Mouse (Mus musculus) midbrain, embryonic 11.5 days (tissue): Measurements from ENCODE around the gene Pop7. TPM values are rescaled to one million over a fixed set of nuclear protein-coding genes. Genes with fewer than 3 reads are reported as not detected.

Experiments used
- ATAC-seq: fragments of 200-750 bp; cut with Nextera tagmentation; 2 replicates; pipeline ENCODE4 v1.8.0; 2017; ENCODE audit warnings: moderate TSS enrichment, moderate library complexity; ENCODE audit not compliant: low FRiP score
- DNase-seq: peaks from one replicate; pipeline ENCODE4 v3.0.0; 2015; ENCODE audit warnings: low spot score; ENCODE audit errors: missing footprints
- H3K27ac ChIP-seq: fragments of 300-500 bp; sonication (generic); 2 replicates; pipeline ENCODE4 v1.5.1; 2014; ENCODE audit warnings: low read depth, low read length
- H3K27me3 ChIP-seq: fragments of 300-500 bp; sonication (generic); 2 replicates; pipeline ENCODE4 v1.6.1; 2014; ENCODE audit warnings: mild to moderate bottlenecking, low read length, moderate library complexity, mixed read lengths; ENCODE audit not compliant: control insufficient read depth, insufficient read depth
- H3K36me3 ChIP-seq: fragments of 300-500 bp; sonication (generic); 2 replicates; pipeline ENCODE4 v1.6.1; 2014; ENCODE audit warnings: mild to moderate bottlenecking, low read length, moderate library complexity, mixed read lengths; ENCODE audit not compliant: control insufficient read depth, insufficient read depth
- H3K4me1 ChIP-seq: fragments of 300-500 bp; sonication (generic); 2 replicates; pipeline ENCODE4 v1.6.1; 2014; ENCODE audit warnings: low read length; ENCODE audit not compliant: control insufficient read depth, insufficient read depth
- H3K4me2 ChIP-seq: fragments of 300-500 bp; sonication (generic); 2 replicates; pipeline ENCODE4 v1.6.1; 2014; ENCODE audit warnings: mild to moderate bottlenecking, moderate library complexity
- H3K4me3 ChIP-seq: fragments of 300-500 bp; sonication (generic); 2 replicates; pipeline ENCODE4 v1.5.1; 2014; ENCODE audit warnings: low read depth, low read length
- H3K9ac ChIP-seq: fragments of 300-500 bp; sonication (generic); 2 replicates; pipeline ENCODE4 v1.6.1; 2014; ENCODE audit warnings: low read length
- H3K9me3 ChIP-seq: fragments of 300-500 bp; sonication (generic); 2 replicates; pipeline ENCODE4 v1.6.1; 2016; ENCODE audit warnings: low read length; ENCODE audit not compliant: control insufficient read depth
- WGBS: fragments of 180-500 bp; shearing (Covaris S2); extraction: QIAGEN DNeasy Blood & Tissue Kit; methylation state at CpG from one replicate; pipeline ENCODE4 v1.1.7; 2014; 5-methylcytosine and 5-hydroxymethylcytosine counted together
- polyA plus RNA-seq: library from polyadenylated mRNA; unstranded; fragments of >200 nt; fragmentation: Nextera tagmentation; extraction: Ambion mirVana; gene quantifications from 2 replicates; pipeline ENCODE4 v1.2.1, GENCODE M21; 2014

Pop7 gene
- polyA plus RNA-seq, 1 experiment from 2014 or later: 54.8 TPM

DNA sequence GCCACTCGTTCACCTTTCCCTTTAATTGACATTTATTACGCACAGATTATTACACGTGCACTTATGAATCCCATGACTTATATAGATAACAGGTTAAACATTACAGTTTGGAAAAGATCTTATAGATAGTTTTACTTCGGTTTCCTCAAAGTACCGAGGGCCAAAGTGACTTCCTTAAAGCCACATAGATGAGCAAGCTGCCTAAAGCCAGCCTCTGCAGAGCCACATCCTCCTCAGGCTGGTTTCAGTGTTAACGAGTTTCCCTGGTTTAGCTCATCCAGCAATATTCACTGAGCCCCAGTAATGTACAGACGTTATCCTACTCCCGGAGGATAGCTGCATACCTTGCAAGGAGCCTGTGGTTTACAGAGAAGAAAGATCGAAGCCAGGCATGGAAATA lies 33.0 kb upstream of the Pop7 start:
- ATAC-seq: no peak
- 84% methylated on average over 9 of the region's 9 CpGs for WGBS

DNA sequence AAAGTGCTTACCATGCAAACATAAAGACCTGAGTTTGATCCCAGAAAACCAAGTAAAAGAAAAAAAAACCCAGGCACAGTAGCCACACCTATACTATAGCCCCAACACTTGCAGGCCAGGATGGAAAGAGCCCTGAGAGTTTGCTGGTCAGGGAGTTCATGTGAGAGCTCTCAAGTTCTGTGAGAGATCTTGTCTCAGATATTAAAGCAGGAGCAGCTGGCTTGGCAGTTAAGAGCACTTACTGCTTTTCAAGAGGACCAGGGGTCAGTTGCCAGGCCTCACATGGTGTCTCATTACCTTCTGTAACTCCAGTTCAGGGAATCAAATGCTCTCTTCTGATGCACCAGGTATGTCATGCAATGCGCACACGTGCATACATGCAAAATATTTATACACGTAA lies 32.4 kb upstream of the Pop7 start:
- H3K4me3 ChIP-seq: no peak overlapping the region
- no peak for DNase-seq
- H3K4me1 ChIP-seq: peaks cover 7% of the 10 kb centered on the region
- H3K4me2 ChIP-seq: no peak overlapping the region
- no peaks in the 10 kb centered on the region for H3K27me3 ChIP-seq
- no peak overlapping the region for H3K27ac ChIP-seq
- no peak for ATAC-seq
- WGBS: 94% methylated on average over 3 of the region's 3 CpGs
- H3K9me3 ChIP-seq: no peaks in the 10 kb centered on the region
- peaks cover under 1% of the 10 kb centered on the region; the same call in 1 of the 2 replicates for H3K36me3 ChIP-seq
- H3K9ac ChIP-seq: no peak overlapping the region

More for the DNA sequence above, 33.0 kb upstream of the Pop7 start:
- H3K4me2 ChIP-seq: no peak overlapping the region
- no peak for DNase-seq
- H3K4me1 ChIP-seq: peaks cover 2% of the 10 kb centered on the region
- H3K27me3 ChIP-seq: no peaks in the 10 kb centered on the region
- H3K4me3 ChIP-seq: no peak overlapping the region
- no peaks in the 10 kb centered on the region for H3K9me3 ChIP-seq
- H3K9ac ChIP-seq: no peak overlapping the region
- no peak overlapping the region for H3K27ac ChIP-seq
- no peaks in the 10 kb centered on the region for H3K36me3 ChIP-seq

DNA sequence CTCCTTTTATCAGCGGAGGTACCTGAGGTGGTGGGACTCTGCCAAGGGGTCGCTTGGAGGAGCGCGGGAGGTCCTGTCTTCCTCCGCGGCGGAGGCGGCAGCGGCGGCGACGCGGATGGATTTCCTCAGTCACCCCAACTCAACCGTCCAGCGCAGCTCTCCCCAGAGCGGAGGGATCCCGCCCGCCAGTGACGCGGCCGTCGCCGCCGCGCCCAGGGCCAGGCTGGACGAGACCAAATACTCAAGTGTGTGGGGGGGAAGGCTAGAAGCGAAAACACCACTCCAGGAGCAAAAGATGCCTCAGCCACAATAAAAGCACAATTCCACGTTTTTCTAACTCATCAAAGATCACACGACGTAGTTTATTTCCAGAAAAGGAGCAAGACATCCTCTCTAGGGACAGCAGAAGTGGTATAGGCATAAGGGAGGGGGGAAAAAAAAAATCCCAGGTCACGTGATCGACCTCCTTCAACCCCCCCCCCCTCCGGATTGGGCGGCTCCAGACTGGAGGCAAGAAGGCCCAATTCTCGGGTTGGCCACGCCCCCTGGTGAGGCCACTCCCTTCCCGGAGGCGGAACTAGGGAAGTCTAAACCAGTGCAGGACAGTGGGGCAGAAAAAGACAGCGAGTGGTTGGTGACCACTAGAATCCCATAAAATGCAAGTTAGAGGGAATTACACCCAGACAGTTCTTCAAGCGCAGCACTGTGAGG lies 31.0 kb upstream of the Pop7 start, which contains the start of the genes Epo and Gnb2:
TSS of gene Epo (minus strand) at position 126 of the 711 bp plus-strand sequence.
TSS of gene Gnb2 (minus strand) at position 394 of the 711 bp plus-strand sequence.
- peak; percentile 74 for ATAC-seq
- Histone ChIP-seq H3K4me3 (peak within 1 kb of the TSS; percentile 62), H3K36me3 (peaks cover 15% of the 10 kb centered on the region), H3K4me1 (peaks cover 13% of the 10 kb centered on the region), H3K9ac (peak within 1 kb of the TSS; percentile 74), H3K4me2 (peak within 1 kb of the TSS; percentile 95), H3K27ac (peak within 1 kb of the TSS; percentile 93), H3K27me3 (no peaks in the 10 kb centered on the region), H3K9me3 (no peaks in the 10 kb centered on the region)
- WGBS: under 1% methylated on average over 40 of the region's 40 CpGs
- DNase-seq: peak; percentile 100

DNA sequence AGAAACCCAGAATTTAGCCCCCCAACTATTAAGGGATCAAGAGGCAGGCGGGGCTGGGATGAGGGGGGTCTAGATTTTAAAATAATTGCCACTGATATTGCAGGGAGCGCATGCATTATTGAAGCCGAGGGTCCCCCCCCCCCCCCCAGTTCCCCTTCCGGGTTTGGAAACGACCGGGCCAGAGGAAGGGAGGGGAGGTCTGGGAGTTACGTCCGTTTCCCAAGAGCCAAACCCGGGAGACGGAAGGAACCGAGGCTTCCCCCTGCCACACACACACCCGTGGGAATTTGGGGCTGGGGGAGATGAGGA lies 30.4 kb upstream of the Pop7 start:
- H3K4me3 ChIP-seq: peak overlapping the region; percentile 62
- peak; percentile 28; the same call in 1 of the 2 replicates for ATAC-seq
- no peak for DNase-seq
- WGBS: 1% methylated on average over 10 of the region's 12 CpGs
- no peaks in the 10 kb centered on the region for H3K9me3 ChIP-seq
- no peaks in the 10 kb centered on the region for H3K27me3 ChIP-seq
- peak overlapping the region; percentile 74 for H3K9ac ChIP-seq
- peaks cover 13% of the 10 kb centered on the region for H3K4me1 ChIP-seq
- H3K27ac ChIP-seq: peak overlapping the region; percentile 93
- H3K4me2 ChIP-seq: peak overlapping the region; percentile 95
- H3K36me3 ChIP-seq: peaks cover 17% of the 10 kb centered on the region

DNA sequence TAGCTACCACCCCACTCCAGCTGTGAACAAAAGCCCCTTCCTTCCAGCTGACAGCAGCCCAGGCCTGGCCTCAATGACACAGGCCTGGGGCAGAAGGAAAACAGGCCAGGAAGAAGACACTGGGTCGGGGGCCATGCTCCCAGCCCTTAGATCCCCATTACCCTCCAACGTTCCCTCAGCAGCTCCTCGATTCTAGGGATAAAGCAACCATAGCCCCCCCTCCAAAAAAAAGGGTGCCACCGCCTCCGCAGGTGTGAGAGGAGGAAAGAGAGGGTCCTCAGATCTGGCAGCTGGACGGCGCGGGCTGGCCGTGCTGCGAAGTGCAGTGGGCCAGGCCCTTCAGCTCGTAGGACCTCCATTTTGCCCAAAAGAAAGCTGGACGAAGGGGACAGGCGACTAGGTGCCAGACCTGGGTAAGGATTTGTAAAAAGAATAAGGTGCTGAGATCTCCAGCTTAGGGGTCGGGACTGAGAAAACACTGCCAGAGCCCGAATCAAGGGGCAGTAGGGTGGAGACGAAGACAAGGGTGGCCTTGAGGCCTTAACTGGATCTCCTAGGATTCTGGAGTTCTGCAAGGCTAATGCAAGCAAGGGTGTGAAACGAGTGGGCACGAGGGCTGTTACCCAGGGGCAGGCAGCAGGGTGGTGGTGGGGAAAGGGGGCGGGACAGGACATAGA lies 30.0 kb upstream of the Pop7 start:
- Histone ChIP-seq H3K27ac (peak overlapping the region; percentile 93), H3K4me2 (peak overlapping the region; percentile 95), H3K36me3 (peaks cover 17% of the 10 kb centered on the region), H3K4me1 (peaks cover 14% of the 10 kb centered on the region), H3K9ac (peak overlapping the region; percentile 74), H3K9me3 (no peaks in the 10 kb centered on the region), H3K4me3 (peak overlapping the region; percentile 62), H3K27me3 (no peaks in the 10 kb centered on the region)
- ATAC-seq (peak; percentile 0; the same call in 1 of the 2 replicates), DNase-seq (peak; percentile 92)
- 0% methylated on average over 19 of the region's 19 CpGs for WGBS

DNA sequence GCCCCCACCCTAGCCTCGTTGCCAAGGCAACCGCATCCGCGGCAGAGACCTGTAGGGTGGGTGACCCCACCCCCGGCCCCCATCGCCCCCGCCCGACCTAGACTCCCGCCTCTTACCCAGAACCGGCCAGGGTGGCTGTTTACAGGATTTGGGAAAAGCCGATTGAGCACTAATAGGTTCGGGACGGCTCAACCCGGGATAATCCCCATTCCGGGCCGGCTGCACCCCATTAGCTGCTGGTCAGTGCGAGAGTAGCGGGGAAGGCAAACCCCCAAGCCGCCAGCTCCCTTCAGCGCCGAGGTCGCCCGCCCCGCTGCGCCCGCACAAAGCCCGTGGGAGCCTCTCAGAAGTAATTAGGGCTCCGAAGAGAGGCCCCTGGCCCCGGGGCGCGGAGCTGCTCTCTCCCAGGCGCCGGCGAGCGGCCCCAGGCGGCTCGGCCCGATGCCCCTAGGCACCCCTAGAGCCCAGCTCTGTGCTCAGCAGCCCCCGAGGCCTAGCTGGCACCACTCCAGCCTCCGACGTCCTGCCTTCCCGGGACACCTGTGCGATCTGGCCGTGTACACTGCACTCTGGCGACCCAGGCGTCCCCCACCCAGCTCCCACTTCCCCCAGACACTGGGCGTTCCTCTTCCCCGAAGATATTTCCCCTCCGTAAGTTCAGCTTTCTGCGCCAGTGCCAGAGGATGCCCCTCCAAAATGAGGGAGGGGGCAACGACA lies 29.3 kb upstream of the Pop7 start:
- DNase-seq: peak; percentile 97
- Histone ChIP-seq H3K27me3 (no peaks in the 10 kb centered on the region), H3K4me2 (peak overlapping the region; percentile 95), H3K36me3 (peaks cover 18% of the 10 kb centered on the region), H3K9ac (peak overlapping the region; percentile 74), H3K27ac (peak overlapping the region; percentile 93), H3K4me1 (peaks cover 17% of the 10 kb centered on the region), H3K4me3 (peak overlapping the region; percentile 62), H3K9me3 (no peaks in the 10 kb centered on the region)
- ATAC-seq: peak; percentile 34
- under 1% methylated on average over 50 of the region's 51 CpGs for WGBS

DNA sequence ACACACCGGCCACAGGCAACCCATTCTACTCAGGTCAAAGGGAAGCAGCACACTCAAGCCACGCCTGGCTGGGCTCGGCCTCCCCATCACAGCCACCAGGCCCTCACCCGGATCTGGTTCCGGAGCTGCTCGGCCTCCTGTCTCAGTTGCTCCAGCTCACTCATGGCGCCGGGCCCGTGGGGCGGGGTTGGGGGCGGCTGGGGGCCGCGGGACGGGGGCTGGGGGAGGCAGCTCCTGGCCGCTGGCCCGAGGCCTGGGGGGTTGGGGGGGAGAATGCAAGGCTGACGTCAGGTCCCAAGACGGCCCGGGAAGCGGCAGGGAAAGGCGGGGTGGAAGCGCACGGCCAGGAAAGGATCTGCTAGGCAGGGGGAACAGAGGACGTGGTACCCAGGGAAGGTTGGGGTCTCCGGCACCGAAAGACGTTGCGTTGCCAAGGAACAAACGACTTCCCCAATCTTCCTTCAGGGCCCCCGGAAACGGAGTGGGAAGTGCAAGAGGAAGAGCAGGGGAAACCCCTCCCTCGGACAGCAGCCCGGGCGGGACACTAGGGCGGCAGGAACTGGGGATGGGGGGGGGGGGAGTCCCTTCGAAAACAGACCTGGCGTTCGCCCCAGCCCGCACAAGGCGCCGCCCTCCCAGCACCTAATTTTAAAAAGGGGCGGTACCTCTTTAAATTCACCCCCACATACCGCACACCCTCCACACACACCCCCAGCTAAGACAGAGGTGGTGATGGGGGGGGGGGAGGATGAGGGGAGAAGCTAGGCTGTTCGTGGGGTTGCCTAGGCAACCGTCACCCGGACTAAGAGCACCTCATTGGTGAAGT lies 28.5 kb upstream of the Pop7 start:
- Histone ChIP-seq H3K9ac (peak overlapping the region; percentile 74), H3K4me2 (peak overlapping the region; percentile 95), H3K36me3 (peaks cover 23% of the 10 kb centered on the region), H3K4me3 (peak overlapping the region; percentile 62), H3K4me1 (peaks cover 22% of the 10 kb centered on the region), H3K27me3 (no peaks in the 10 kb centered on the region), H3K9me3 (no peaks in the 10 kb centered on the region), H3K27ac (peak overlapping the region; percentile 93)
- under 1% methylated on average over 39 of the region's 46 CpGs for WGBS
- DNase-seq (peak; percentile 93), ATAC-seq (peak; percentile 63)

DNA sequence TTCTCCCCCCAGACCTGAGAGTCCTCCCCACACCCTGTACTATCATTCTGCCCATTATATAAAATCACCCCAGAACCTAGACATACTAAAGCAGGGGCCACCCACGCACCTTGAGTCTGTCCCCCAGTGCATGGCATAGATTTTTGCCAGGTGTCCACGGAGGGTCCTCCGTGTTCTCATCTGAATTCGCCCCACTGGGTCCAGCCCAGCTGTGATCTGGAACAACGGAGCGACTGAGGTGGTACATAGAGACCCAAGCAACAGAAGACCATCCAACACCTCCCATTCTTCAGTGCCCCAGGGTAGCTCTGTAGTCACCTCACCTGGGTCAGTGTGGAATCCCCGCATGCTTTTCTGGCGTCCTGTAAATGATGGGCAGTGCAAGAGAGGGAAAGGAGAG lies 27.8 kb upstream of the Pop7 start:
- Histone ChIP-seq H3K36me3 (peaks cover 27% of the 10 kb centered on the region), H3K9me3 (no peaks in the 10 kb centered on the region), H3K4me1 (peaks cover 22% of the 10 kb centered on the region), H3K4me2 (peak overlapping the region; percentile 95), H3K9ac (peak overlapping the region; percentile 74), H3K4me3 (peak overlapping the region; percentile 62), H3K27ac (peak overlapping the region; percentile 0; the same call in 1 of the 2 replicates), H3K27me3 (no peaks in the 10 kb centered on the region)
- WGBS: 69% methylated on average over 8 of the region's 8 CpGs
- DNase-seq (no peak), ATAC-seq (no peak)
